Comparison of ENCODE assay signal across 12 mouse cellular contexts in the genomic region with DNA sequence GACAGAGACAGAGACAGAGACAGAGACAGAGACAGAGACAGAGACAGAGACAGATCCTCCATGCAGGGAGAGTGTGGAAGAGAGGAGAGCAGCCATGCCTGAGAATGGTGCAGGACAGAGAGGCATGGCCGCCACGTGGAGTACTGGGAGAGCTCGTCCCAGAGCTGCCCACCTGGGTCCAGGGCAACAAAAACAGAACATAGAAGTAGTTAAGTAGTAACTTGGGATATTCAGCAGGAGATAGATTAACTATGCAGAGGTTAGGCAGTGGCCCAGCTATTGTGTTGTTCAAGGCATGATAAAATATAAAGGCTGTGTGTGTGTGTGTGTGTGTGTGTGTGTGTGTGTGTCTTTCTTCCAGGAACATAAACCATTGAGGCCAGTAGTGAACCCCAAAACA.
"Had no signal": no experiment of that assay in that cellular context is flagged by ENCODE, and none has a peak within 500 bp of the region (broad histone marks: within the 10 kb centered on the region; RNA-seq: fewer than 3 reads in every experiment).

No protein-coding gene starts in this region.

- H3K4me1 ChIP-seq: limb, embryonic 15.5 days; midbrain, embryonic 12.5 days had no signal

- H3K9ac ChIP-seq: limb, embryonic 15.5 days; liver, embryonic 13.5 days; liver, postnatal 0 days; lung, embryonic 15.5 days; midbrain, embryonic 12.5 days had no signal

- ATAC-seq: intestine, postnatal 0 days; liver, postnatal 0 days; midbrain, embryonic 16.5 days had no signal

- H3K27me3 ChIP-seq: limb, embryonic 15.5 days; liver, embryonic 13.5 days; lung, embryonic 15.5 days; midbrain, embryonic 12.5 days had no signal

- H3K27ac ChIP-seq: limb, embryonic 15.5 days; liver, embryonic 13.5 days; lung, embryonic 15.5 days; midbrain, embryonic 12.5 days; stomach, postnatal 0 days had no signal

- H3K4me3 ChIP-seq: limb, embryonic 15.5 days; liver, embryonic 13.5 days; lung, embryonic 15.5 days; midbrain, embryonic 12.5 days had no signal

- H3K9me3 ChIP-seq: liver, embryonic 13.5 days had no signal

- DNase-seq: layer of hippocampus, adult 9-11 months; layer of hippocampus, postnatal 36 days; liver, embryonic 13.5 days; liver, postnatal 0 days; lung, postnatal 14 days; thymus, postnatal 4 days had no signal

- H3K4me2 ChIP-seq: limb, embryonic 15.5 days; liver, embryonic 13.5 days; lung, embryonic 15.5 days; midbrain, embryonic 12.5 days had no signal
